Mouse (Mus musculus) spleen, adult 2 months (tissue): ENCODE data around the gene Pde1a. TPM values are rescaled to one million over a fixed set of nuclear protein-coding genes. Genes with fewer than 3 reads are reported as not detected.

Experiments used
- DNase-seq, 2 experiments: peaks; one replicate each; pipeline versions ENCODE4 v3.0.0 to v3.0.0-alpha.2; 2012 to 2021; ENCODE audit warnings: low spot score in 2 of 2, low read depth in 1 of 2
- H3K27ac ChIP-seq: fragments of 200-500 bp; 2 replicates; pipeline ENCODE4 v1.5.1; 2012; ENCODE audit warnings: low read length, inconsistent platforms; ENCODE audit not compliant: insufficient read depth
- H3K27me3 ChIP-seq: fragments of 200-500 bp; 2 replicates; pipeline ENCODE4 v1.6.1; 2012; ENCODE audit warnings: mild to moderate bottlenecking, moderate library complexity, low read length, inconsistent platforms; ENCODE audit not compliant: control insufficient read depth, insufficient read depth
- H3K36me3 ChIP-seq: fragments of 200-500 bp; 2 replicates; pipeline ENCODE4 v1.6.1; 2012; ENCODE audit warnings: mild to moderate bottlenecking, low read length, inconsistent platforms; ENCODE audit not compliant: control insufficient read depth, insufficient read depth
- H3K4me1 ChIP-seq: fragments of 200-500 bp; 2 replicates; pipeline ENCODE4 v1.6.1; 2011; ENCODE audit warnings: inconsistent platforms; ENCODE audit not compliant: control insufficient read depth, insufficient read depth, insufficient read length
- H3K4me3 ChIP-seq: fragments of 200-500 bp; 2 replicates; pipeline ENCODE4 v1.5.1; 2011; ENCODE audit warnings: mild to moderate bottlenecking, inconsistent platforms; ENCODE audit not compliant: insufficient read depth, insufficient read length; ENCODE audit errors: extremely low read depth
- CTCF ChIP-seq: fragments of 200-500 bp; IDR thresholded peaks from 2 replicates; pipeline ENCODE4 v1.5.1; 2011; ENCODE audit warnings: mild to moderate bottlenecking, inconsistent platforms; ENCODE audit not compliant: insufficient read depth, insufficient read length, insufficient replicate concordance; ENCODE audit errors: extremely low read depth
- POLR2A ChIP-seq: fragments of 200-500 bp; IDR thresholded peaks from 2 replicates; pipeline ENCODE4 v1.6.1; 2011; ENCODE audit warnings: low read depth, low read length, inconsistent platforms
- WGBS: fragments of 180-500 bp; shearing (Covaris S2); methylation state at CpG from one replicate; pipeline ENCODE4 v1.1.7; 2018; 5-methylcytosine and 5-hydroxymethylcytosine counted together
- polyA plus RNA-seq: library from polyadenylated mRNA; depleted of rRNA; stranded (reverse); fragments of >200 nt; gene quantifications from 2 replicates; pipeline ENCODE4 v1.2.3, GENCODE M21; 2012; rRNA removed

Pde1a gene
- polyA plus RNA-seq, result 0.97 and 1.0 TPM in 2 replicates

- Histone ChIP-seq H3K4me1 (no peaks in the 10 kb centered on the region), H3K36me3 (no peaks in the 10 kb centered on the region)
- no peak for DNase-seq
Measured at GRCm38 (mm10) chr2:80128861-80129698, at the start of gene Pde1a. Gene Pde1a (minus strand): TSS chr2:80129458.

GRCm38 (mm10) chr2:80178608-80179280 lies 49.5 kb upstream of the Pde1a start:
- no peak overlapping the region for H3K4me3 ChIP-seq
- no peak overlapping the region for H3K27ac ChIP-seq
- no peaks in the 10 kb centered on the region for H3K27me3 ChIP-seq
- no peaks in the 10 kb centered on the region for H3K4me1 ChIP-seq
- WGBS, result 71% methylated on average over 4 of the region's 4 CpGs
- no peak for DNase-seq
- no peaks in the 10 kb centered on the region for H3K36me3 ChIP-seq
- TF ChIP-seq POLR2A, result no peak
- TF ChIP-seq CTCF, result no peak

More at GRCm38 (mm10) chr2:80128861-80129698, at the start of gene Pde1a:
- no peak within 1 kb of the TSS for H3K4me3 ChIP-seq
- no peaks in the 10 kb centered on the region for H3K27me3 ChIP-seq
- 34% methylated on average over 21 of the region's 21 CpGs for WGBS
- H3K27ac ChIP-seq, result no peak within 1 kb of the TSS
- TF ChIP-seq POLR2A, result no peak
- TF ChIP-seq CTCF, result no peak

- TF ChIP-seq POLR2A, result no peak
- TF ChIP-seq CTCF, result no peak
- H3K36me3 ChIP-seq, result no peaks in the 10 kb centered on the region
- no peak for DNase-seq
- H3K4me1 ChIP-seq, result no peaks in the 10 kb centered on the region
- 64% methylated on average over 3 of the region's 3 CpGs for WGBS
- no peaks in the 10 kb centered on the region for H3K27me3 ChIP-seq
- H3K4me3 ChIP-seq, result no peak overlapping the region
- no peak overlapping the region for H3K27ac ChIP-seq
Measured at GRCm38 (mm10) chr2:80178154-80178553, 48.9 kb upstream of the Pde1a start.

GRCm38 (mm10) chr2:80168103-80168502 lies 38.8 kb upstream of the Pde1a start:
- no peaks in the 10 kb centered on the region for H3K4me1 ChIP-seq
- no peak for DNase-seq
- WGBS, result 85% methylated on average over 1 of the region's 1 CpGs
- TF ChIP-seq CTCF (no peak), POLR2A (no peak)
- H3K36me3 ChIP-seq, result no peaks in the 10 kb centered on the region
- no peaks in the 10 kb centered on the region for H3K27me3 ChIP-seq
- H3K27ac ChIP-seq, result no peak overlapping the region
- no peak overlapping the region for H3K4me3 ChIP-seq

GRCm38 (mm10) chr2:80158784-80159183 lies 29.5 kb upstream of the Pde1a start:
- H3K4me3 ChIP-seq, result no peak overlapping the region
- no peaks in the 10 kb centered on the region for H3K27me3 ChIP-seq
- H3K4me1 ChIP-seq, result no peaks in the 10 kb centered on the region
- 81% methylated on average over 2 of the region's 2 CpGs for WGBS
- no peaks in the 10 kb centered on the region for H3K36me3 ChIP-seq
- no peak for DNase-seq
- H3K27ac ChIP-seq, result no peak overlapping the region
- TF ChIP-seq POLR2A (no peak), CTCF (no peak)

GRCm38 (mm10) chr2:80158196-80158595 lies 28.9 kb upstream of the Pde1a start:
- Histone ChIP-seq H3K27me3 (no peaks in the 10 kb centered on the region), H3K4me3 (no peak overlapping the region), H3K27ac (no peak overlapping the region), H3K4me1 (no peaks in the 10 kb centered on the region), H3K36me3 (no peaks in the 10 kb centered on the region)
- DNase-seq, result no peak
- 85% methylated on average over 3 of the region's 3 CpGs for WGBS
- no peak for TF ChIP-seq POLR2A
- TF ChIP-seq CTCF, result no peak
